Mouse (Mus musculus): Measurements from ENCODE around the gene Treh. TPM values are rescaled to one million over a fixed set of nuclear protein-coding genes. Genes with fewer than 3 reads are reported as not detected.

Gene Treh
- polyA plus RNA-seq (2012; ENCODE audit: low replicate concordance) = not detected in 2 replicates

DNA sequence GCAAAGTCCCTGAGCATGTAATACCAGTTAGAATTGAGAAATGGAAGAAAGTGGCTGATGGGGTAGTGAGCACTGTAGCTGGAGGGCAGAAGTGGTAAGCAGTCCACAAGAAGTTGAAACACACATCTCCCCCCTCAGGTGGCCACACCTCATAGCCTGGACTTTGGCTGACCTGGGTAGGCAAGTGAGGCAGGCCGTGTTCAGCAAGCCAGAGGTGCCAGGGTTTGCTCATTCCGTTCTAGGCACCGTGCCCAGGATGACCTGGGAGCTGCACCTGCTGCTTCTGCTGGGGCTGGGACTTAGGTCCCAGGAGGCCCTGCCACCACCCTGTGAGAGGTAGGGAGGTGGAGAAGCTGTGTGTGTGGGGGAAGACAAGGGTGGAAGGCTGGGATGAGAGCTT lies at the start of gene Treh:
Gene Treh (plus strand): TSS at position 229 of the 400 bp plus-strand sequence.

DNA sequence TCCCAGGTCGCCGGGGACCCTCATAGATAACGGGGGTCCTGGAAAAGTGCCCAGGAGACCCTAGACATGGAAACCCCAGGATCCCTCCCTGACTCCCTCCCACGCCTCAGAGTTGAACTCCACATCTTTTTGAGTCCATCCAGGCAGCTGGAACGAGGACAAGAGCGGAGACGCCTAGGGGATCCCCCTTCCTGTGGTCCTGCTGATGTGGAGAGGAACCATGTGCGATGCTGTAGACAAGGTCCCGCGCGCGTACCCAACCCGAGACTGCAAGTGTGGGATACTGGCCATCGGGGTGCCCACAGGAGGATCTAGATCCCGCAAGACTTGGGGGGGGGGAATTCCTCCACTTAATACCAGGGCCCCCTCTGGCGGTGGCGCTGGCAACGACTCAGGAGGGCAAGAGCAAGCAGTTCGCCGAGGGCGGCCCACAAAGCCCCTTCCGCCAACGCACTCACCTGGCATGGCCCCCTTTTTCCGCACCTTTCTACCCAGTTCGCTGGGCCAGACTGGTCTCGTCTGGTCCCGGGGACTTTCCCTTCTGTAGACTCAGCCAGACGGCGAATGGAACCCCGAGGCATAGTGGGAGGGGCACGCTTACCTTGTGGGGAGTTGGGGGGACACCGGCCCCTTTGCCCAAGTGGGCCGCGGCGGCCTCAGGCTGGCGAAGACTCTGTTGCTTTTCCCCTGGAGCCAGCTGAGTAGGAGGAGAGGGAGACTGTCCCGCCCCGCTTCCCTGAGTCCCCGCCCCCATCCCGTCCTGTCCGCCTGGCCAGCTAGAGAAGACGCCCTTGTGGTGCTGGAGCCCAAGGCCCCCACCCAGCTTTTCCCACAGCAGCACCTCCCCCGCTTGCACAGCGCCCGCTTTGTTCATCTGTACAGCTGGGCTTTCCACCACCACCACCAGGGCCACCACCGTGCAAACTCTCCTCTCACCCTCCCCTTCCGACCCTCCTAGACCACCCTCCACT lies 61.8 kb downstream of the Treh start, which contains the start of gene Phldb1:
Gene Phldb1 (minus strand): TSS at position 675 of the 971 bp plus-strand sequence.

Other genes with a start within 250 kb of the Treh start
- gene Foxr1, start 232.1 kb upstream of the Treh start, polyA plus RNA-seq (2012; ENCODE audit: low replicate concordance) = 0.65 and 3.6 TPM in 2 replicates
- not detected in 2 replicates for gene Upk2, start 218.3 kb upstream of the Treh start, polyA plus RNA-seq (2012; ENCODE audit: low replicate concordance)
- 168 and 344 TPM in 2 replicates for gene Bcl9l, start 190.4 kb upstream of the Treh start, polyA plus RNA-seq (2012; ENCODE audit: low replicate concordance)
- 27.2 and 68.3 TPM in 2 replicates for gene Cxcr5, start 111.4 kb upstream of the Treh start, polyA plus RNA-seq (2012; ENCODE audit: low replicate concordance)
- gene Ddx6, start 68.3 kb upstream of the Treh start, polyA plus RNA-seq (2012; ENCODE audit: low replicate concordance) = 68.7 and 147 TPM in 2 replicates
- gene Phldb1, start 62.0 kb downstream of the Treh start, polyA plus RNA-seq (2012; ENCODE audit: low replicate concordance) = 7.5 and 13.3 TPM in 2 replicates
- 12.1 and 14.0 TPM in 2 replicates for gene Arcn1, start 94.6 kb downstream of the Treh start, polyA plus RNA-seq (2012; ENCODE audit: low replicate concordance)
- gene Ift46, start 94.7 kb downstream of the Treh start, polyA plus RNA-seq (2012; ENCODE audit: low replicate concordance) = 4.1 and 4.6 TPM in 2 replicates
- gene Tmem25, start 126.1 kb downstream of the Treh start, polyA plus RNA-seq (2012; ENCODE audit: low replicate concordance) = 0.31 TPM in 1 of 2 replicates, not detected in the other
- gene Ttc36, start 129.8 kb downstream of the Treh start, polyA plus RNA-seq (2012; ENCODE audit: low replicate concordance) = 0.58 and 0.75 TPM in 2 replicates
- gene Kmt2a, start 208.1 kb downstream of the Treh start, polyA plus RNA-seq (2012; ENCODE audit: low replicate concordance) = 36.9 and 80.5 TPM in 2 replicates
- gene Atp5l, start 247.5 kb downstream of the Treh start, polyA plus RNA-seq (2012; ENCODE audit: low replicate concordance) = 46.5 and 90.7 TPM in 2 replicates